Mouse (Mus musculus): ENCODE measurements around the gene Arid1b. TPM values are rescaled to one million over a fixed set of nuclear protein-coding genes. Genes with fewer than 3 reads are reported as not detected.

Arid1b gene
- polyA plus RNA-seq, 1 experiment from 2014 or later: 12.2 TPM

GRCm38 (mm10) chr17:5321589-5322225, 327.6 kb downstream of the Arid1b start:
- H3K4me2 ChIP-seq: no peak overlapping the region
- H3K4me1 ChIP-seq (ENCODE audit: control insufficient read depth, insufficient read depth, low read length): peaks cover 21% of the 10 kb centered on the region
- WGBS: 82% methylated on average over 8 of the region's 8 CpGs
- no peak overlapping the region for H3K4me3 ChIP-seq (ENCODE audit: low read depth, low read length)
- H3K9ac ChIP-seq (ENCODE audit: low read length): no peak overlapping the region
- DNase-seq (ENCODE audit: low spot score, missing footprints) (no peak), ATAC-seq (ENCODE audit: low FRiP score) (no peak)
- no peak overlapping the region for H3K27ac ChIP-seq (ENCODE audit: low read depth, low read length)
- no peaks in the 10 kb centered on the region for H3K9me3 ChIP-seq (ENCODE audit: control insufficient read depth, low read length)
- H3K36me3 ChIP-seq (ENCODE audit: control insufficient read depth, insufficient read depth, low read length): peaks cover 13% of the 10 kb centered on the region
- H3K27me3 ChIP-seq (ENCODE audit: control insufficient read depth, insufficient read depth, low read length): no peaks in the 10 kb centered on the region

- DNase-seq (ENCODE audit: low spot score, missing footprints) (no peak), ATAC-seq (ENCODE audit: low FRiP score) (no peak)
- H3K4me1 ChIP-seq (ENCODE audit: control insufficient read depth, insufficient read depth, low read length): peaks cover 21% of the 10 kb centered on the region
- no peaks in the 10 kb centered on the region for H3K9me3 ChIP-seq (ENCODE audit: control insufficient read depth, low read length)
- no peaks in the 10 kb centered on the region for H3K27me3 ChIP-seq (ENCODE audit: control insufficient read depth, insufficient read depth, low read length)
- H3K4me2 ChIP-seq: no peak overlapping the region
- WGBS: 74% methylated on average over 9 of the region's 9 CpGs
- no peak overlapping the region for H3K27ac ChIP-seq (ENCODE audit: low read depth, low read length)
- no peak overlapping the region for H3K4me3 ChIP-seq (ENCODE audit: low read depth, low read length)
- no peak overlapping the region for H3K9ac ChIP-seq (ENCODE audit: low read length)
- peaks cover 17% of the 10 kb centered on the region for H3K36me3 ChIP-seq (ENCODE audit: control insufficient read depth, insufficient read depth, low read length)
These were observed 328.5 kb downstream of the Arid1b start for GRCm38 (mm10) chr17:5322594-5322993.

- H3K4me1 ChIP-seq (ENCODE audit: control insufficient read depth, insufficient read depth, low read length): peaks cover 21% of the 10 kb centered on the region
- no peak overlapping the region for H3K4me3 ChIP-seq (ENCODE audit: low read depth, low read length)
- WGBS: 13% methylated on average over 1 of the region's 1 CpGs
- H3K36me3 ChIP-seq (ENCODE audit: control insufficient read depth, insufficient read depth, low read length): peaks cover 19% of the 10 kb centered on the region
- H3K27ac ChIP-seq (ENCODE audit: low read depth, low read length): no peak overlapping the region
- H3K9me3 ChIP-seq (ENCODE audit: control insufficient read depth, low read length): no peaks in the 10 kb centered on the region
- H3K9ac ChIP-seq (ENCODE audit: low read length): no peak overlapping the region
- ATAC-seq (ENCODE audit: low FRiP score) (no peak), DNase-seq (ENCODE audit: low spot score, missing footprints) (no peak)
- H3K4me2 ChIP-seq: no peak overlapping the region
- no peaks in the 10 kb centered on the region for H3K27me3 ChIP-seq (ENCODE audit: control insufficient read depth, insufficient read depth, low read length)
These were observed 329.6 kb downstream of the Arid1b start for GRCm38 (mm10) chr17:5323746-5324145.

- Histone ChIP-seq H3K4me2 (no peak overlapping the region), H3K9ac (ENCODE audit: low read length) (no peak overlapping the region), H3K4me1 (ENCODE audit: control insufficient read depth, insufficient read depth, low read length) (peaks cover 21% of the 10 kb centered on the region), H3K9me3 (ENCODE audit: control insufficient read depth, low read length) (no peaks in the 10 kb centered on the region), H3K4me3 (ENCODE audit: low read depth, low read length) (no peak overlapping the region), H3K36me3 (ENCODE audit: control insufficient read depth, insufficient read depth, low read length) (peaks cover 19% of the 10 kb centered on the region), H3K27me3 (ENCODE audit: control insufficient read depth, insufficient read depth, low read length) (no peaks in the 10 kb centered on the region), H3K27ac (ENCODE audit: low read depth, low read length) (no peak overlapping the region)
- 17% methylated on average over 10 of the region's 10 CpGs for WGBS
- ATAC-seq (ENCODE audit: low FRiP score): peak; percentile 89
- DNase-seq (ENCODE audit: low spot score, missing footprints): no peak
These were observed 330.2 kb downstream of the Arid1b start for GRCm38 (mm10) chr17:5324236-5324876.

GRCm38 (mm10) chr17:5326689-5327088, 332.6 kb downstream of the Arid1b start:
- no peak overlapping the region for H3K4me3 ChIP-seq (ENCODE audit: low read depth, low read length)
- H3K9ac ChIP-seq (ENCODE audit: low read length): no peak overlapping the region
- H3K4me1 ChIP-seq (ENCODE audit: control insufficient read depth, insufficient read depth, low read length): peaks cover 21% of the 10 kb centered on the region
- H3K4me2 ChIP-seq: no peak overlapping the region
- H3K9me3 ChIP-seq (ENCODE audit: control insufficient read depth, low read length): no peaks in the 10 kb centered on the region
- ATAC-seq (ENCODE audit: low FRiP score): no peak
- peaks cover 15% of the 10 kb centered on the region for H3K36me3 ChIP-seq (ENCODE audit: control insufficient read depth, insufficient read depth, low read length)
- 92% methylated on average over 7 of the region's 7 CpGs for WGBS
- no peak overlapping the region for H3K27ac ChIP-seq (ENCODE audit: low read depth, low read length)
- no peaks in the 10 kb centered on the region for H3K27me3 ChIP-seq (ENCODE audit: control insufficient read depth, insufficient read depth, low read length)
- DNase-seq (ENCODE audit: low spot score, missing footprints): peak; percentile 71

GRCm38 (mm10) chr17:5327480-5328180, 333.5 kb downstream of the Arid1b start:
- WGBS: 92% methylated on average over 12 of the region's 12 CpGs
- Histone ChIP-seq H3K4me1 (ENCODE audit: control insufficient read depth, insufficient read depth, low read length) (peaks cover 20% of the 10 kb centered on the region), H3K27me3 (ENCODE audit: control insufficient read depth, insufficient read depth, low read length) (no peaks in the 10 kb centered on the region), H3K27ac (ENCODE audit: low read depth, low read length) (no peak overlapping the region), H3K9me3 (ENCODE audit: control insufficient read depth, low read length) (no peaks in the 10 kb centered on the region), H3K4me2 (no peak overlapping the region), H3K4me3 (ENCODE audit: low read depth, low read length) (no peak overlapping the region), H3K9ac (ENCODE audit: low read length) (no peak overlapping the region), H3K36me3 (ENCODE audit: control insufficient read depth, insufficient read depth, low read length) (peaks cover 10% of the 10 kb centered on the region)
- peak; percentile 41 for DNase-seq (ENCODE audit: low spot score, missing footprints)
- ATAC-seq (ENCODE audit: low FRiP score): no peak

- Histone ChIP-seq H3K4me2 (no peak overlapping the region), H3K9ac (ENCODE audit: low read length) (no peak overlapping the region), H3K4me3 (ENCODE audit: low read depth, low read length) (no peak overlapping the region), H3K9me3 (ENCODE audit: control insufficient read depth, low read length) (no peaks in the 10 kb centered on the region), H3K36me3 (ENCODE audit: control insufficient read depth, insufficient read depth, low read length) (peaks cover 13% of the 10 kb centered on the region), H3K27ac (ENCODE audit: low read depth, low read length) (no peak overlapping the region), H3K27me3 (ENCODE audit: control insufficient read depth, insufficient read depth, low read length) (no peaks in the 10 kb centered on the region), H3K4me1 (ENCODE audit: control insufficient read depth, insufficient read depth, low read length) (peaks cover 2% of the 10 kb centered on the region; the same call in 1 of the 2 replicates)
- ATAC-seq (ENCODE audit: low FRiP score): no peak
- peak; percentile 6 for DNase-seq (ENCODE audit: low spot score, missing footprints)
- 85% methylated on average over 4 of the region's 4 CpGs for WGBS
These were observed 335.3 kb downstream of the Arid1b start for GRCm38 (mm10) chr17:5329478-5329877.

- no peak overlapping the region for H3K9ac ChIP-seq (ENCODE audit: low read length)
- H3K27ac ChIP-seq (ENCODE audit: low read depth, low read length): no peak overlapping the region
- peaks cover 15% of the 10 kb centered on the region for H3K36me3 ChIP-seq (ENCODE audit: control insufficient read depth, insufficient read depth, low read length)
- no peak overlapping the region for H3K4me3 ChIP-seq (ENCODE audit: low read depth, low read length)
- no peaks in the 10 kb centered on the region for H3K4me1 ChIP-seq (ENCODE audit: control insufficient read depth, insufficient read depth, low read length)
- no peak overlapping the region for H3K4me2 ChIP-seq
- ATAC-seq (ENCODE audit: low FRiP score): no peak
- no peaks in the 10 kb centered on the region for H3K9me3 ChIP-seq (ENCODE audit: control insufficient read depth, low read length)
- no peaks in the 10 kb centered on the region for H3K27me3 ChIP-seq (ENCODE audit: control insufficient read depth, insufficient read depth, low read length)
- DNase-seq (ENCODE audit: low spot score, missing footprints): peak; percentile 76
- WGBS: 55% methylated on average over 6 of the region's 6 CpGs
These were observed 335.9 kb downstream of the Arid1b start for GRCm38 (mm10) chr17:5330063-5330462.

- Histone ChIP-seq H3K36me3 (ENCODE audit: control insufficient read depth, insufficient read depth, low read length) (peaks cover 18% of the 10 kb centered on the region), H3K4me1 (ENCODE audit: control insufficient read depth, insufficient read depth, low read length) (no peaks in the 10 kb centered on the region), H3K27me3 (ENCODE audit: control insufficient read depth, insufficient read depth, low read length) (no peaks in the 10 kb centered on the region), H3K9me3 (ENCODE audit: control insufficient read depth, low read length) (no peaks in the 10 kb centered on the region), H3K9ac (ENCODE audit: low read length) (no peak overlapping the region), H3K4me3 (ENCODE audit: low read depth, low read length) (no peak overlapping the region), H3K4me2 (no peak overlapping the region), H3K27ac (ENCODE audit: low read depth, low read length) (no peak overlapping the region)
- DNase-seq (ENCODE audit: low spot score, missing footprints) (peak; percentile 70), ATAC-seq (ENCODE audit: low FRiP score) (no peak)
- WGBS: 96% methylated on average over 7 of the region's 7 CpGs
These were observed 336.5 kb downstream of the Arid1b start for GRCm38 (mm10) chr17:5330644-5331043.
